Mouse (Mus musculus): ENCODE measurements around the gene Paqr3. TPM values are rescaled to one million over a fixed set of nuclear protein-coding genes. Genes with fewer than 3 reads are reported as not detected.

The Paqr3 gene
- total and polyA plus RNA-seq, 3 experiments, result 4.3 to 6.4 TPM; not detected in 1

- Histone ChIP-seq H3K36me3 (ENCODE audit: control insufficient read depth in 1 of 2, insufficient read depth in 2 of 2, low read length in 2 of 2) (peaks cover 0 to 4% of the 10 kb centered on the region in 2 experiments; a peak in 2 of 4 replicates), H3K9ac (ENCODE audit: control insufficient read depth, low read depth, low read length, poor library complexity, severe bottlenecking) (no peak overlapping the region), H3K9me3 (replicated peaks; ENCODE audit: insufficient read depth, low read length) (no peaks in the 10 kb centered on the region), H3K4me1 (ENCODE audit: control insufficient read depth in 1 of 2, insufficient read depth in 2 of 2, low read length in 2 of 2) (no peaks in the 10 kb centered on the region), H3K27me3 (ENCODE audit: control insufficient read depth in 1 of 2, insufficient read depth in 2 of 2, low read length in 2 of 2) (no peaks in the 10 kb centered on the region), H3K4me3 (ENCODE audit: control insufficient read depth in 1 of 2, insufficient read depth in 1 of 2, low read depth in 2 of 2, low read length in 2 of 2) (no peak overlapping the region), H3K79me2 (ENCODE audit: control insufficient read depth, insufficient read depth, low read length, poor library complexity) (no peaks in the 10 kb centered on the region), H3K27ac (ENCODE audit: control insufficient read depth, low read depth, low read length) (no peak overlapping the region)
- no peak for DNase-seq (ENCODE audit: low read depth, low spot score)
- TF ChIP-seq UBTF (IDR thresholded peaks at IDR 0.05; ENCODE audit: borderline replicate concordance, insufficient read depth, low read depth, low read length) (no peak), ETS1 (IDR thresholded peaks at IDR 0.05; ENCODE audit: low read depth, low read length) (no peak), NELFE (IDR thresholded peaks at IDR 0.05; ENCODE audit: low read depth, low read length) (no peak), RAD21 (IDR thresholded peaks at IDR 0.05; ENCODE audit: low read depth, low read length) (no peak)
These were observed 35.8 kb downstream of the Paqr3 start for GRCm38 (mm10) chr5:97075476-97076151.

DNA sequence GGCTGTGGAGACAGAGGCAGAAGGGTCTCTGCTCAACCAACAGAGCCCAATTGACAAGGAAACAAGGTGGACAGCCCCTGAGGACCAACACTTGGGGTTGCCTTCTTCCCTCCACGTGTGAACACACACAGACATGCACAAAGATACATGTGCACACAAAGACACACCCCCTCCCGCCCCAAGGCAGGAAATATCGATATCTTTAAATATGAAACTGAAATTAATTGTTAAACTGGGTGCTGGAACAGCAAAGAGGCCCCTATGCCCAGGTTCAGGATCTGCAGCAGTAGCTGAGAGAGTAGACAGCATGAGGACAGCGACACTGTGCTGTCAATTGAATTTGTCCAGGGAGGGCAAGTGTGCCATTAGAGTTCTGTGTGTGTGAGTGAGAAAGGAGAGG is 45.6 kb downstream of the Paqr3 start:
- H3K4me1 ChIP-seq (ENCODE audit: control insufficient read depth in 1 of 2, insufficient read depth in 2 of 2, low read length in 2 of 2), result no peaks in the 10 kb centered on the region
- no peak for DNase-seq (ENCODE audit: low read depth, low spot score)
- H3K27me3 ChIP-seq (ENCODE audit: control insufficient read depth in 1 of 2, insufficient read depth in 2 of 2, low read length in 2 of 2), result no peaks in the 10 kb centered on the region
- no peak overlapping the region for H3K27ac ChIP-seq (ENCODE audit: control insufficient read depth, low read depth, low read length)
- H3K79me2 ChIP-seq (ENCODE audit: control insufficient read depth, insufficient read depth, low read length, poor library complexity), result no peaks in the 10 kb centered on the region
- no peaks in the 10 kb centered on the region for H3K9me3 ChIP-seq (replicated peaks; ENCODE audit: insufficient read depth, low read length)
- no peak overlapping the region for H3K9ac ChIP-seq (ENCODE audit: control insufficient read depth, low read depth, low read length, poor library complexity, severe bottlenecking)
- H3K36me3 ChIP-seq (ENCODE audit: control insufficient read depth in 1 of 2, insufficient read depth in 2 of 2, low read length in 2 of 2), result peaks cover 0 to 11% of the 10 kb centered on the region in 2 experiments; a peak in 2 of 4 replicates
- no peak for TF ChIP-seq POLR2A (IDR thresholded peaks at IDR 0.05; ENCODE audit: control insufficient read depth in 1 of 2, insufficient read depth in 1 of 2, low read depth in 1 of 2, low read length in 2 of 2, poor library complexity in 1 of 2)
- no peak overlapping the region for H3K4me3 ChIP-seq (ENCODE audit: control insufficient read depth in 1 of 2, insufficient read depth in 1 of 2, low read depth in 2 of 2, low read length in 2 of 2)

DNA sequence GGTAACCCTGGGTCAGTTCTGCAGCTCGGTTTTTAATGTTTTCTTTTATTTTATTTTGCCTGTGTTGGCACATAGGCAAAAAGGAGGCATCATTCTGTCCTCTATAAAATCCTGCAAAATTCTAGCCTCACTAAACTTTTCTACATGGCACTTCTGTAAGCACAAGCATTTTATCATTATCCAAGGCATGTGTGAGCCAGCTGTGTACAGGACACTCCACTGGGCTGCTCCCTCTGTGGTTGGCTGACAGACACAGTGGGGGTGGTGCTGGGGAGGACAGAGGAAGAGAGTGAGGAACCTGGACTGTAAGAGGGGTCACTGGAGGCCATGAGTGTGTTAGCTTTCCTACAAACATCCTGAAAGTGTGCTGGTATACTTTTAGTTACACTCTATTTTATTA is 49.4 kb downstream of the Paqr3 start:
- TF ChIP-seq TBP (IDR thresholded peaks at IDR 0.05; ENCODE audit: low read depth, low read length) (no peak), KAT2A (conservative IDR thresholded peaks at IDR 0.05; ENCODE audit: low read depth, low read length) (no peak), E2F4 (IDR thresholded peaks at IDR 0.05; ENCODE audit: borderline replicate concordance, low read depth, low read length) (no peak), POLR2A (IDR thresholded peaks at IDR 0.05; ENCODE audit: control insufficient read depth in 1 of 2, insufficient read depth in 1 of 2, low read depth in 1 of 2, low read length in 2 of 2, poor library complexity in 1 of 2) (no peak), BHLHE40 (IDR thresholded peaks at IDR 0.05; ENCODE audit: borderline replicate concordance, low read depth, low read length) (no peak), HCFC1 (IDR thresholded peaks at IDR 0.05; ENCODE audit: low read depth, low read length) (no peak), ELF1 (IDR thresholded peaks at IDR 0.05; ENCODE audit: low read depth, low read length) (no peak), NELFE (IDR thresholded peaks at IDR 0.05; ENCODE audit: low read depth, low read length) (no peak), ZKSCAN1 (IDR thresholded peaks at IDR 0.05; ENCODE audit: low read depth, low read length) (no peak), TCF12 (IDR thresholded peaks at IDR 0.05; ENCODE audit: low read depth, low read length) (no peak), MAZ (IDR thresholded peaks at IDR 0.05; ENCODE audit: low read depth, low read length) (no peak), SIN3A (IDR thresholded peaks at IDR 0.05; ENCODE audit: low read length) (no peak), ETS1 (IDR thresholded peaks at IDR 0.05; ENCODE audit: low read depth, low read length) (no peak), USF2 (IDR thresholded peaks at IDR 0.05; ENCODE audit: borderline replicate concordance in 1 of 2, insufficient read depth in 1 of 2, low read depth in 1 of 2, low read length in 2 of 2) (no peak), NRF1 (IDR thresholded peaks at IDR 0.05; ENCODE audit: insufficient read depth, low read depth, low read length, poor library complexity, severe bottlenecking) (no peak)
- no peak overlapping the region for H3K27ac ChIP-seq (ENCODE audit: control insufficient read depth, low read depth, low read length)
- H3K9ac ChIP-seq (ENCODE audit: control insufficient read depth, low read depth, low read length, poor library complexity, severe bottlenecking), result no peak overlapping the region
- no peaks in the 10 kb centered on the region for H3K9me3 ChIP-seq (replicated peaks; ENCODE audit: insufficient read depth, low read length)
- H3K27me3 ChIP-seq (ENCODE audit: control insufficient read depth in 1 of 2, insufficient read depth in 2 of 2, low read length in 2 of 2), result no peaks in the 10 kb centered on the region
- DNase-seq (ENCODE audit: low read depth, low spot score), result no peak
- no peak overlapping the region for H3K4me3 ChIP-seq (ENCODE audit: control insufficient read depth in 1 of 2, insufficient read depth in 1 of 2, low read depth in 2 of 2, low read length in 2 of 2)
- no peaks in the 10 kb centered on the region for H3K4me1 ChIP-seq (ENCODE audit: control insufficient read depth in 1 of 2, insufficient read depth in 2 of 2, low read length in 2 of 2)
- H3K36me3 ChIP-seq (ENCODE audit: control insufficient read depth in 1 of 2, insufficient read depth in 2 of 2, low read length in 2 of 2), result peaks cover 0 to 16% of the 10 kb centered on the region in 2 experiments; a peak in 2 of 4 replicates
- no peaks in the 10 kb centered on the region for H3K79me2 ChIP-seq (ENCODE audit: control insufficient read depth, insufficient read depth, low read length, poor library complexity)

Measured in MEL (cell line).